Mouse (Mus musculus) cerebellum, adult 8-10 months (tissue): Measurements from ENCODE around the gene Slc8b1.
A peak's percentile ranks its signal among the peaks of the same experiment; 100 is the strongest.

Experiments used
- DNase-seq: peaks from one replicate; pipeline ENCODE4 v3.0.0; 2022

Gene Slc8b1

DNA sequence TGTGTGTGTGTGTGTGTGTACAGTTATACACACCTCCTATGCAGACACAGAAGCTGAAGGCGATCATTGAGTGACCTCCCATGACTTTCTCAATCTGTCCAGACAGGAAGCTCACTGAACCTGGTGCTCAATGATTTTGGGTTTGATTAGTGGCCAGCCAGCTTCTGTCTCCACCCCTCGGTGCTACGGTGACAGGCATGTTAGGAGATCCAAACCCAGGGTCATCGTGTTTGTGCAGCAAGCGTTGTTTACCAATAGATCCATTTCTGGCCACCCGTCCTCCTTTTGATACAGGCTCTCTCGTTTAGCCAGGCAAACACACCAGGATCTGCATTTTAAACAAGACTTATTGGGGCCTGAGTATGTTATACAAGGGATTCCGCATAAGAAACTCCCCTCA is 20.7 kb downstream of the Slc8b1 start:
- DNase-seq = no peak

DNA sequence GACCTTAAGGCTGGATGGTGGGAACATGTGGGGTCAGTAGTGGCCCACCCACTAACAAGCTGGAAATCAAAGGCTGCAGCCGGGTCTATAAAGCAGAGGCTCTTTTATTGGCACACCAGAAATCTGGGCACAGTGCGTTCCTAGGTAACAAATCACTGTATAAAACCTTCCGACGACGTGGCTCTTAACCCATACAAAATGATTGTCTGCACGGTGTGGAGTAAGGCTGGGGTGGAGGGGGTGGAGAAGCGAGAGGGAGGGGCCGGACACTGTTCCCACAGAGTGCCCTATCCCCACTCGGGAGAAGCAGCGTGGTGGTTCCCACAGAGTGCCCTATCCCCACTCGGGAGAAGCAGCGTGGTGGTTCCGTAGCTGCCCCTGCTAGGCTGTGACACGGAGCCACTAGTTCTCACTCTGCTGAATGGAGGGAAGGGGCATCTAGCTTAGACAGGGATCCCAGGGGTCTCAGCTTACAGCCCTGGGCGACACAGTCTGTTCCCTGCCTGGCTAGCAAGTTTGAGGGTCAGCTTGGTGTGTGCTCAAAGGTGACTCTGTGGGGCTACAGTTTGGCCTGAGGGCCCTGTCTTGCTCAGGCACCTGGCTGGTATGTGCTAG is 23.2 kb downstream of the Slc8b1 start:
- no peak for DNase-seq

DNA sequence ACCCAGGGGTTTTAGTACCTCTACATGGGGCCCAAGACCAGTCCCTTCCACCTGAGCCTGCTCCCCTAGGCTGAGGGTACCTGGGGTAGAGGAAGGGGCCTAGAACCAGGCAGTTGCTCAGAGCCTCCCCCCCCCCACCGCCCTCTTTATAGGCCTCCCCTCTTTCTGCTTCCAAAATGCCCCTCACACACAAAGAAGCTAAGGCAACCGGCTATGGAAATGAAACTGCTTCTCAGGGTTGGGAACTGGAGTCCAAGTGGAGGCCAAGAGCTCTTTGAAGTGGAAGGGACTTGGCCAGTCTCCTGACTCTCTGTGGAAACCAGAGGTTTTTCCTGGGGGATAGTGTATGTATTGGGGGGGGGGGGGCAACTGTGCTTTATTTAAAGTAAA is 23.7 kb downstream of the Slc8b1 start:
- no peak for DNase-seq

DNA sequence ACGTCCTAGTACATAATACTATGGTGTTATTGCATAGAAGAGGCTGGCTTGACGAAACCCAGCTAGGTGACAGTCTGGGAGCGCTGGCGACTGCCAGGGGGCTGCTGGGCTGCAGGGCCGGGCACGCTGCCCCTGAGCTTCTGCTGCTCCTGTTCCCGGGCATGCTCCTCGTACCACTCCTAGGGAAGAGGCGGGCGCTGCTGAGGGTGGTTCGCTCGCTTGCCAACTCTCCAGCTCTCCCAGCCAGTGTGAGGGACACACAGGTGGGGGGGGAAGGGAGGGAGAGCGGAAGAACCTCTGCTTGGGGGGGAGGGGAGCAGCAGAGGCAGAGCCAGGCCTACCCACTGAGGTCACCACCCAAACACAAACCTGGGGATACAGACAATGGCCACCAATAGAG is 25.1 kb downstream of the Slc8b1 start:
- DNase-seq = peak; percentile 53

DNA sequence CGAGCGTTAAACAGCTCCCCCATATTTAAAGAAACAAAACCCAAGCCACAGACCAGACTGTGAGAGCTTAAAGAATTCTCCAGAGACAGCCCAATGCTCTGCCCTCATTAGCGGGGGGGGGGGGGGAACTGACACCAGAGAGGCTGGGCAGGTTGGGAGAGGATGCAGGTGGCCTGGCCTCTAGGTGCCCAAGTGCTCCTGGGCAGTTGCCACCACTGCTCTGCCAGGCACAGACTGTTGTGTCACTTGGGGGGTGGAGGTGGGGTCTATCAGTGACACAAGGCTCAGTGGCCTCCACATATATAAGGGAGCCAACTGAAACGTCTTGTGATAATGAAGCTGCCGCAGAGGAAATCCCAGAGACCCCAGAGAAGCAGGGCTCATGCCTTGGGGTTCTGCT is 25.7 kb downstream of the Slc8b1 start:
- no peak for DNase-seq

DNA sequence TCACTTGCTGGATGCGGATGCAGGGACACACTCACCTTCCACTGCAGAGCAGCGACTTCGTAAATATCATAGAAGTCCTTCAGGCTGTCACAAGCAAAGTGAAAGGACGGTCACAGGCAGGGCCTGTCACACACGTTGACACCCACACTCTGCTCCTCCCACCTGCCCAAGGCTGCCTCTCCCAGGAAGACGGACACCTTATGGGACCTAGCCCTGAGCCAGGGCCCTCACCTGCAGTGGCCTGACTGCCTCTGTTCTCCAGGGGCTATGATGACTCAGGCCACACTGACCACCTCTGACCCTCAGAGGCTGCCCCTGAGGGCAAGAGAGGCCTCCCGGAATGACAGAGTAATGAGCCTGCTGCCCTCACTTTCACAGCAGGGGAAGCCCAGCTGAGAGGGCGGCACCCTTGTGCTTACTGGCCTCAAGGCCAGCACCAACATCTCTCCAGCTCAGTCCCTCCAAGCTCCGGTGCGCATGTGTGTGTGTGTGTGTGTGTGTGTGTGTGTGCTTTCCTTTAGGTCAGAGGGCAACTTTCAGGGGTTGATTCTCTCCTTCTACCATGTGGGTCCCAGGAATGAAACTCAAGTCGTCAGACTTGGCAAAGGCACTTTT is 37.4 kb downstream of the Slc8b1 start:
- DNase-seq = no peak

DNA sequence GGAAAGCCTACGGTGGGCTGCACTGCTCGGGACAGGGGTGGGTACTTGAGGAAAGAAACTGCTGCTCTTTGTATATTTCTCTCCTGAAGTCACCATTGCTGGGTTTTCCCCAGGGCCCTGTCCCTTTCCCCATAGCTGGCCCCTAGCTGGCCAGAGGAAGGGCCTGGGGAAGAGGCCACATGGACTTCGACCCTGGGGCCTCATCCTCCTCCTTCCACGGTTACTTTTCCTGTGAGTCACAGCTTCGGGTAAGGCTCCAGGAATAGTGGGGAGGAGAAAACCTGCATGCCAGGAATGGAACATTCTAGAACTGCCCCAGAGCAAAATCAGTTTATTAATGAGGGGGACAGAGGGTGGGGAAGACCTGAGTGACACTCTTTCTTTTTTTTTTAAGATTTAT is 39.2 kb downstream of the Slc8b1 start:
- DNase-seq = no peak

DNA sequence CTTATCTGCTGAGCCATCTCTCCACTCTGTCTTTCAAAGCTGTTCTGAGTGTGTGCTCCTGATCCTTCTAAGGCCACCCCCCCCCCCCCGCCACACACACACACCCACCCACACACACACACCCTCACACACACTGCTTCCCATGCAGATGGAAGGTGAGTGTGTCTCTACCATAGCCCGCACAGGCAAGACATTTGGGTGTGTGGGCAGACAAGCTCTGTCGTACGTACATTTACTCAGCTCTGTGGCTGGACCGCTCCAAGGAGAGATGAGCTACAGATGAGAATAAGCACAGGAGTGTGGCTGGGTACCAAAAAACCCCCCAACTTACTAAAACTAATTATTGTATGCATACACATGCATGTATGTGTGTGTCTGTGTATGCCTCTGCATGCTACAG is 39.7 kb downstream of the Slc8b1 start:
- no peak for DNase-seq

DNA sequence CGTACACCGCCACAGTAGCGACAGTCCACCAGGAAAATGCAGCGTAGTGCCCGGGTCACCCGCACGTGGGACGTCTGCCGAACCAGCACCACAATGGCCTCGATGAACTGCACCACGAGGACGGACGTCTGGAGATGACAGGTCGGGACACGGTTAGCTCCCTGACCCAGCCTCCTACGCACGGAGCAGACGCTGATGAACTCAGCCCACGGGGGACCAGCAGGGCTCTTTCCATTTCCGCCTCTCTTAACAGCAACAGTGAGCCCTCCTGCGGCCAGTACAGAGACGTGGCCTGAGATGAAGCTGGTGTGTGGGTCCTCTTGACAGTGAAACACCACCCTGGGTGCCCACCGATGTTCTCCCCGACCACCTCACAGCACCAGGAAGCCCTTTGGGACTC is 44.9 kb downstream of the Slc8b1 start:
- DNase-seq = no peak

DNA sequence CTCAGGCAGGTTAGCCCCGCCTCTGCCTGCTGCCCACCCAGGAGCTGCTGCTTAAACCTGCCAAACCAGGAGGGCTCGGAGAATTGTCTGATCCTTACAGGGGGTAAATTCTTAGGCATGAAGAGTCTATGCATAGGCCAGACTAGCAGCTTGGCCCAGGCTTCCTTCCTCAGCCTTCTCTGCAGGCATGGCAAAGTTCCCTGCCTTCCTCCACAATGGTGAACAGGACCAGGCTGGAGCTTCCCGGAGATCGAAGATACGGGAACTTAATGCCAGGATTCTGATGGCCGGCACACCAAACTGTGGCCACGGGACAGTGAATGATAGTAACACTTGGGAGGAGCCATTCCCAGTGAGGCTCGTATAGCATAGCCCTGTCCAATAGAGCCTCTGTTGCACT is 47.1 kb downstream of the Slc8b1 start:
- no peak for DNase-seq

DNA sequence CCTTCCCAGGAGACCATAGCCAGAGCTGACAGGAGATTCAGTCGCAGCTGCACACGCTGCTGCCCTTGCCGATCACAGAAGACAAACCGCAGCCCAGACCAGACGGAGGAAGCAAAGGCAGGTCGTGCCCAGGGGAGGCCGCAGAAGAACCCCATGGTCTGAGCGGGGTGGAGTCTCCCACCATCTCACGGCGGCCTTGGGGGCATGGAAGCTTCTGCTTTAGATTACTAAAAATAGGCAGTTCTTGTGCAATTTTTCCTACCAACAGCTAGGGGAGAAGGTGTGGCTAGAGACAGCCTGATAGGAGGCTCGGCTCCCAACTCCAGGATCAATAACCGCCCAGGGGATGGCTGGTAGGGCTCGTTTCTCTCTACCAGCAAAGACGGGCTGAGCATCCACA is 47.8 kb downstream of the Slc8b1 start:
- DNase-seq = no peak

DNA sequence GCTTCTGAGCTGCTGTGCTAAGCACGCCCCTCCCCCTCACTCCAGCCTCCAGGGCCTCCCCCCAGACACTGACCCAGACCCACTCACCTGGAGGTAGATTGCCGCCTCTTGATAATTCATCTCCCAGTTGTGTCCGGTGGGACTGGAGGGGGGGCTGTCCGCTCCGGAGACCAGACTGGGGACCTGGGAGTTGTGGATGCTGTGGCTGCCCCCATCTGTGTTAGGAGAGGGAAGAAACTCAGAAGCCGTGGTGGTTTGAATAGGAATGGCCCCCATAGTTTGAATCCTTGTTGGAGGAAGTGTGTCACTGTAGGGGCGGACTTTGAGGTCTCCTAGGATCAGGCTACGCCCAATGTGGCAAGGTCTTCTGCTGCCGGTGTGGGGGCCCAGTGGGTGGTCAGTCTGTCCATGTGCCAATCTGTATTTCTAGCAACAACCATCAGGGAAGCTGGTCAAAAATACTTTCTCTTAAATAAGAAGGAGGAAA is 49.2 kb downstream of the Slc8b1 start:
- DNase-seq = no peak

DNA sequence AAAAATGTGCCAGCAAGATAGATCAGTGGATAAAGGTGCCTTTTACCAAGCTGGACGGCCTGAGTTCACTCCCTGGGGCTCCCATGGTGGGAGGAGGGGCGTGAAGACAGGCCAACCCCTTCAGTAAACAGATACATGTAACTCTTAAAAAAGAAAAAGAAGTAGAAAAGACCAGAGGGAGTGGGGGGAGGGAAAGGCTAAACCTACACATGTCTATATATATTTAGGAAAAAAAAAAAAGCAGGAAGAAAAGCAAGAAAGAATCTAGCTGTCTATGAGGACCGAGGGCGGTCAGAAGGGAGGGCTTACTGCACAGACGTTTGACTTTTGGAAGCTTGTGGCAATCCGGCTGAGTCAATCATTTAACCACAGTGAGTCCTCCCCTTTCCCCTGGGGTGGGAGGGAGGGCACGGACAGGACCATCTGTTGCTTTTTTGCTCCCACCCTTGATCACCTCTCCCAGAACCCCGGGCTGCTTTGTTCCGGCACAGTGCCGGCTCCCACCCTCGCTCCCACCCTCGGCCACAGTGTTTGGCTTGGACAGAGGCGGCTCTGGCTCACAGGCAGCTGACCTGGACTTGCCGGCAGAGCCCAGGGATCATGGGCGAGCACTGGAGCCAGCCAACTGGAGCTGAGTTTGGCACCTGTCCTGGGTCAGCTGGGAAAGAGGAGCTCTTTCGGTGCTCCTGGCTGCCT is 49.8 kb downstream of the Slc8b1 start:
- peak; percentile 78 for DNase-seq

DNA sequence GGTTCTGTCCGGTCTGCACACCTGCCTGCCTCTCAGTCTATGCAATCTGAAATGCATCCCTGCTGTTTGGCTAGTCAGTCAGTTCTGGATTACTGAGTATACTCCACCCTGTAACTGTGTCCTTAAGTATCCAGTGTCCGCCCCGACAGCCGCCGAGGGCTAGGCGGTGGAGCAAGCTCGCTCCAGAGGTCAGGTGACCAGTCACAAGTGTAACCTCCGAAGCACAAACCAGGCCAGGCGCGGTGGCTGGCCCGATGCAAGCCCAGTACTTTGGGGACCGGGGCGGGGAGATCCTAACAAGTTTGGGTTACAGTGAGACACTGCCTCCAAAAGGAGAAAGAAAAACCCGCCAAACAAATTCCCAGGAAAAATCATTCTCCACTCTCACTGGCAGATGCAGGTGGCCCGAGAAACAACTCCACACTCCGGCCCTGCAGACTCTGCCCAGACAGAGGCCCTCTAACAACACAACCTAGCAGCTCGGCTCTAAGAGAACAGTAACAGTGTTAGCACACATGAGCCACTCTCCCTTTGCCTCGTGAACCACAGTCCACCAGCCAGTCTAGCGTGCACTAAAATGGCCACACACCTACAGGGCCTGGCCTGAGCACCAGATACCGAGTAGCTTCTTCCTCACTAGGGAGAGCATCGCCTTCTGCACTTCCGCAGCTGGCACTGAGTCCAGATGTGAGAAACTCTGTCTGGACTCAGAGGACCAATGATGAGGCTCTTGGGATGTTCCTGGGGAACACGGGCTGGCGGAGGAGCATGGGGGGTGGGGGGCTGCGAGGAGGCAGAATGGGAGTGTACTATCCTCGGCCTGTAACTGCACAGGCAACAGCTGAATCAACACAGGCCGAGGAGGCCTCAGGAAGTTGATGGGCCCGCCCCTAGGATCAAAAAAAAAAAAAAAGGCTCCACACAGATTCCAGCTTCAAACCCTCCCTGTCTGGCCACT is 52.3 kb downstream of the Slc8b1 start:
- DNase-seq = no peak

DNA sequence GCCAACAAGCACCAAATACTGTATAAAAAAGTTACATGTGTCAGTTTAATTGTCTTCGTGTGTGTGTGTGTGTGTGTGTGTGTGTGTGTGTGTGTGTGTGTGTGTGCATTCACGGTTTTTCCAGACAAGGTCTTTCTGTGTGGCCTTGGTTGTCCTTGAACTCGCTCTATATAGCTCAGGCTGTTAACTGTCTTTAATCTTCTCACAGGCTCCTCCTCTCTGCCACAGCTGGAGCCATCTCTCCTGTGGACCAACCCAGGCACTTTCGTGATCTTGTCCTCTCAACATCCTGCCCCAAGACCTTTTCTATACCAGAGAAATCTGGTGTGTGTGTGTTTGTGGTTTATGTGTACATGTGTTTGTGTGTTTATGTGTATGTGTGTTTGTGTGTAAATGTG is 52.9 kb downstream of the Slc8b1 start:
- DNase-seq = no peak

DNA sequence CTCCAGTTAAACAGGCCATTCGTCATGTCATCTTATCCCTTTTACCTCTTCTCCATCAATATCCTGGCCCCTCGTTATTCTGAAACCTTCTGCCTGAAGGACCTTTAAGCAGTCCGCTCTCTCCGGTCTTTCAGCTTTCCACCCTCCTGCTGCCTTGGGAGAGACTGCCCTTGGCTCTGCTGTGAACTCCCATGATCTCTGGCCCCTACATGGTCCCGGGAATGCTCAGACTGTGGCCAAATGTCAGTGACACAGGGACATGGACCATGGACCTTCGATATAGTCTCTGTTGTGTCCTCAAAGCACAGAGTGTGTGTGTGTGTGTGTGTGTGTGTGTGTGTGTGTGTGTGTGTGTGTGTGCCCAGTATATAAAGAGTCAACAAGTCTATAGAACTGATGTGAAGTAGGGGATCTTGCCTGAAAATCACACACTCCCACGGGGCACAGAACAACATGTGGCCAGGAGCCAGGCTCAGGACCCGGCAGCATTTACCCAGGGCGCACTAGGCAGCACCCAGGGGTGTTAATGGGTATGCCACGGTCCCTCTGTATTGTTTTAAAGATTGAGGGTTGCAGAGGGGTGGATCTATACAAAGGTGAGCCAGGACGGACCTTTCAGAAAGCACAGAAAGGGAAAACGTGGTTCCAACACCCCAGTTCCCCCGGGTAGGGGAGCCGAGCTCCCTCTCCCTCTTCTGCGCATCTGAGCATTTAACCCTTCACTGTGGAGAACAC is 54.4 kb downstream of the Slc8b1 start:
- no peak for DNase-seq

DNA sequence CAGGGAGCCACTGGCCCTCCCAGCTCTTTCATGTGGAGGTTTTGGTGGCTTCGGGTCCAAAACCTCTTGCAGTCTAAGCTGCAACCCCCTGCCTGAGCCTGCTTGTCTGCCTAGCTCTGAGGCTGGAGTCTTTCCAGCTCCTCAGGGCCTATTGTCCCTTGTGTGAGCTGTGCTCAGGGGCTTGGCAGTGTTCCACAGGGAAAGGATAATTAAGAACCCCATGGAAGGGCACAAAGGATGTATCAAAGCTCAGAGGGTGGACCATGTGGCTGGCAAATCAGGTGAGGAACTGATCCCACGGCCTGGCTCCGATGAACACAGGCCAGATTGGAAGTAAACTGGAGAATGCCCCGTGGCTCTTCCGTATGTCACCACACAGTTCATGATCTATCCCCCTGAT is 55.1 kb downstream of the Slc8b1 start:
- peak; percentile 87 for DNase-seq

DNA sequence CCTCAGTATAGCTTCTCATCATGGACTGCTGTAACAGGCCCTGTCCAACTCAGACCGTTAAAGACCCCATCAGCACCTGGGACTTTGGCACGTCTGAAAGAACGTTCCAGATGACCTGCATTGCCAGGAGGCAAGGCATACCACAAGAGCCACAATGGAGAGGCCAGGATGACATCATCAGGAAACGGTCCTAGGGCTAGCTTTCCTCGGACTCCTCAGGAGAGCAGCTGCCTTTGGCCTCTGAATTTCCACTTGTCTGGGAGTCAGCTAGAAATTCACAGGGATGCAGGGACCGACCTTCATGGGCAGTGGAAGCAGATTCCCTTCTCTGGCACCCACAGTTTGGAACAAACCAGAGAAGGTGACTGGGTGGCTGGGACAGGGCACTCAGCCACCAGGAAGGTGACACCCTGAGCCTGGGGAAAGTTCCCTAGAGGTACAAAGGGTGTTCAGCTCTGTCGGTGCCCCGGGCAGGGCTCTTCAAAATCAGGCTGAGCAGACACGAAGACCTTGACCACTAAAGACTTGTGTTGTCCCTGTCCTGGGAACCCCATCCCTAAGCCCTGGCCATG is 55.8 kb downstream of the Slc8b1 start:
- peak; percentile 65 for DNase-seq

DNA sequence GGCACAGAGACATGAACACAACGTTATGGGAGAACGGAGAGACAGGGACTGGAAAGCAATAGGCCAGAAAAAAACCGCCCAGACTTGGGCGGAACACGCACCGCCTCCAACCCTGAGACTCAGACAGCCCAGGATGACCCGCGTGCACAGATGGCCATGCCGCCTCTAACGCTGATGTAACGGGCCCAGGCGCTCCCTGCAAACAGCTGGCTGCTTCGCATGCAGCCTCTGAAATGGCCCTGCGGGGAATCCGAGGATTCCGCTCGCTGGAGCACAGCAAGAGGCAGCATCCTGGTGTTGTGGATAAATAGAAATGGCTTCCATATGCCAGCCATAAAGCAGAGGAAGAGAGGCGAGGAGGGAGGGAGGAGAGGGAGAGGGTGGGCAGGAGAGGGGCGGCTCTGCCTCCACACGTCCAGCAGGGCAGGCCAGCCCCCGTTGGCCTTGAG is 56.3 kb downstream of the Slc8b1 start:
- DNase-seq = no peak

DNA sequence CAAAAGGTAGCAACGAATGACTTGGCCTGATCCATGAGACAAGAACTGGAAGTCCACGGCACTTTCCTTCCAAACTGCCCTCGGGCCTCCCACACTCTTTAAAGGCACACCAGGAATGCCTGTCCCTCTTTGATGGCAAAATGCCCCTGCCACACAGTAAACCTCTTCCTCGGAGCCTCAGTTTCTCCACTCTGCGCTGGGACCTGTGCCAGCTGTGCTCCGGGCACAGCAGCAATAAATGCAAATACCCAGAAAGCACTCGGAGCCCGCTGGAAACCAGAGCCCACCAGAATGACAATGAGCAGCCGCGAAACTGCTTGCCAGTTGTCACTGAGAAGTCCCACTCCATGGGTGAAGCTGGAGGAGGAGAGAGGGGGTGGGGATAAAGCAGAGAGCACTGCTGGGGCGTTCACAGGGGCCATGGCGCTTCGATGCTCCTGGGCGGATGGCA is 56.8 kb downstream of the Slc8b1 start:
- DNase-seq = no peak

DNA sequence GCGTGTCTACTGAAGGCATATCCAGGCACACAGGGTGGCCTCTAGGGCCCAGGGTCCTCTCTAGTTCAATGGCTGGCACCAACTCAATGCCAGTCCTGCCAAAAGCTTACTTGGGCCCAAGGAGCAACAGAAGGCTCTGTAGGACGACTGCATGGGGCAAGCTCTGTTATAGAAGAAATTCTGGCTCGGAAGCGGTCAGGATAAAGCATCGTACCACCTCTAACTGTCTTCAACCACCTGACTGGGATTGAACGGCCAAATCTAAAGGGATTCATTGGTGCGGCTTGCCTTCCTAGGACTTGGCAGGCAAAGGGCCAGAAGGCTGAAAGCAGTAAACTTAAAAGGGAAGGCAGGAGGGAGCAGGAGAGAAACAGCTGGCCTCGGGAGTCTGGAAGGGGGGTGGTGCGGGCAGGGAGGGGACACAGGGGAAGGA is 57.4 kb downstream of the Slc8b1 start:
- DNase-seq = no peak

DNA sequence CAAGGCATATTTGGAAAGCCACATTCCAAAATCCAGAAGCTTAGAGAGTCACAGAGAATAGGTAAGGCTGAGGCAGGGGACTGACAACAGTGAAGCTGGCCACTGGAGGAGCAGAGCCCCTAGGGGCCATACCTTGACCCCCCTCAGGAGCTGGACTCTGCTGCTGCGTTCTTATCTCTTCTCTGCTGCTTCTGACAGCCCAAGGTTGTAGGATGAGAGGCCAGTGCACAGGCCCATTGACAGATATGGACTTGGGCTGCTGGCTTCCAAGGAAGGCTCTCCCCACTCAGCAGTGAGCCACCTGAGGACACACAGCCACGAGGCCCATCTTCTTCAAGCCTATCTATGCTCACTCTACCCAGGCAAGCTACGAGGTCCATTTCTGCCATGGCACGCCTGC is 58.0 kb downstream of the Slc8b1 start:
- no peak for DNase-seq
